In genomic region chr3:154421461-154421950, GRCm38 (mm10) we compare ENCODE assay signal across 26 mouse cellular contexts.
DNase-seq lines count a peak whose midpoint lies in the region; ATAC-seq and TF ChIP-seq lines count a peak whose summit lies in the region.
"Had no signal": no experiment of that assay in that cellular context is flagged by ENCODE, and none has a peak within 500 bp of the region (broad histone marks: within the 10 kb centered on the region; RNA-seq: fewer than 3 reads in every experiment).

No protein-coding gene starts in this region.

- H3K36me3 ChIP-seq in kidney, postnatal 0 days (ENCODE audit: insufficient read depth, low read length) = no peaks in the 10 kb centered on the region
- no peaks in the 10 kb centered on the region for H3K36me3 ChIP-seq in kidney, embryonic 16.5 days (ENCODE audit: insufficient read depth, low read length)
- H3K36me3 ChIP-seq in lung, embryonic 14.5 days (ENCODE audit: insufficient read depth) = no peaks in the 10 kb centered on the region
- H3K36me3 ChIP-seq in neural tube, embryonic 15.5 days = no peaks in the 10 kb centered on the region
- H3K36me3 ChIP-seq: embryonic facial prominence, embryonic 12.5 days; embryonic facial prominence, embryonic 15.5 days; G1E; hindbrain, embryonic 10.5 days; hindbrain, embryonic 13.5 days had no signal

- H3K27ac ChIP-seq in kidney, postnatal 0 days = no peak overlapping the region
- no peak overlapping the region for H3K27ac ChIP-seq in kidney, embryonic 16.5 days (ENCODE audit: low read length)
- no peak overlapping the region for H3K27ac ChIP-seq in lung, embryonic 14.5 days (ENCODE audit: low read depth)
- no peak overlapping the region for H3K27ac ChIP-seq in neural tube, embryonic 15.5 days (replicated peaks)
- H3K27ac ChIP-seq: embryonic facial prominence, embryonic 12.5 days; embryonic facial prominence, embryonic 15.5 days; hindbrain, embryonic 10.5 days; hindbrain, embryonic 13.5 days had no signal

- H3K4me2 ChIP-seq in kidney, postnatal 0 days (ENCODE audit: low read length) = no peak overlapping the region
- no peak overlapping the region for H3K4me2 ChIP-seq in kidney, embryonic 16.5 days (replicated peaks; ENCODE audit: low read depth, low read length)
- no peak overlapping the region for H3K4me2 ChIP-seq in lung, embryonic 14.5 days
- no peak overlapping the region for H3K4me2 ChIP-seq in neural tube, embryonic 15.5 days
- H3K4me2 ChIP-seq: embryonic facial prominence, embryonic 12.5 days; embryonic facial prominence, embryonic 15.5 days; heart, embryonic 11.5 days; hindbrain, embryonic 13.5 days had no signal

- no peak overlapping the region for H3K4me3 ChIP-seq in kidney, postnatal 0 days (replicated peaks; ENCODE audit: low read depth, low read length)
- H3K4me3 ChIP-seq in kidney, embryonic 16.5 days (ENCODE audit: low read length) = no peak overlapping the region
- no peak overlapping the region for H3K4me3 ChIP-seq in lung, embryonic 14.5 days (ENCODE audit: low read depth, low read length)
- H3K4me3 ChIP-seq in lung, adult 2 months (replicated peaks; ENCODE audit: extremely low read depth, low read depth, low read length) = no peak overlapping the region
- H3K4me3 ChIP-seq in neural tube, embryonic 15.5 days (replicated peaks) = no peak overlapping the region
- H3K4me3 ChIP-seq: embryonic facial prominence, embryonic 12.5 days; embryonic facial prominence, embryonic 15.5 days; hindbrain, embryonic 10.5 days; hindbrain, embryonic 13.5 days had no signal

- TF ChIP-seq POLR2A in lung, adult 2 months (IDR thresholded peaks at IDR 0.05; ENCODE audit: borderline replicate concordance, extremely low read depth, low read depth, low read length) = no peak

- DNase-seq in kidney, postnatal 0 days (ENCODE audit: low spot score) = peak; percentile 68
- peak; percentile 60 for DNase-seq in lung, embryonic 14.5 days
- no peak for DNase-seq in lung, adult 2 months
- DNase-seq in lung, postnatal 14 days = peak; percentile 6
- no peak for DNase-seq in frontal cortex, postnatal 14 days (ENCODE audit: low spot score in 2 of 2)
- DNase-seq: adrenal gland, adult 2 months; adrenal gland, postnatal 14 days; B cell, adult 2 months; cerebellum, adult 11 months; cerebellum, adult 2 months; cerebellum, adult 9-11 months; cerebellum, postnatal 25 days; forebrain, postnatal 0 days; gastrocnemius, postnatal 25 days had no signal

- no peak for TF ChIP-seq CTCF in kidney, postnatal 0 days (IDR thresholded peaks at IDR 0.05; ENCODE audit: low read depth)
- no peak for TF ChIP-seq CTCF in lung, embryonic 14.5 days (IDR thresholded peaks at IDR 0.05; ENCODE audit: low read depth)
- TF ChIP-seq CTCF in lung, adult 2 months (IDR thresholded peaks at IDR 0.05; ENCODE audit: insufficient read depth, low read length) = no peak

- no peaks in the 10 kb centered on the region for H3K27me3 ChIP-seq in kidney, postnatal 0 days (ENCODE audit: insufficient read depth, low read length)
- H3K27me3 ChIP-seq in kidney, embryonic 16.5 days (ENCODE audit: insufficient read depth, low read length) = no peaks in the 10 kb centered on the region
- no peaks in the 10 kb centered on the region for H3K27me3 ChIP-seq in lung, embryonic 14.5 days (ENCODE audit: insufficient read depth, low read length)
- H3K27me3 ChIP-seq in neural tube, embryonic 15.5 days (replicated peaks) = no peaks in the 10 kb centered on the region
- H3K27me3 ChIP-seq: CH12.LX; embryonic facial prominence, embryonic 12.5 days; embryonic facial prominence, embryonic 15.5 days; hindbrain, embryonic 13.5 days; Patski had no signal

- H3K9me3 ChIP-seq in kidney, postnatal 0 days (replicated peaks; ENCODE audit: low read length) = no peaks in the 10 kb centered on the region
- no peaks in the 10 kb centered on the region for H3K9me3 ChIP-seq in kidney, embryonic 16.5 days (ENCODE audit: low read length)
- no peaks in the 10 kb centered on the region for H3K9me3 ChIP-seq in lung, embryonic 14.5 days (ENCODE audit: low read depth, low read length)
- no peaks in the 10 kb centered on the region for H3K9me3 ChIP-seq in neural tube, embryonic 15.5 days (replicated peaks)
- H3K9me3 ChIP-seq: embryonic facial prominence, embryonic 12.5 days; embryonic facial prominence, embryonic 15.5 days; hindbrain, embryonic 10.5 days; hindbrain, embryonic 13.5 days had no signal

- H3K4me1 ChIP-seq in kidney, postnatal 0 days (replicated peaks; ENCODE audit: insufficient read depth, low read length) = no peaks in the 10 kb centered on the region
- no peaks in the 10 kb centered on the region for H3K4me1 ChIP-seq in kidney, embryonic 16.5 days (ENCODE audit: insufficient read depth, low read length)
- H3K4me1 ChIP-seq in lung, embryonic 14.5 days (ENCODE audit: insufficient read depth) = no peaks in the 10 kb centered on the region
- no peaks in the 10 kb centered on the region for H3K4me1 ChIP-seq in lung, adult 2 months (ENCODE audit: control insufficient read depth, insufficient read depth, low read length)
- no peaks in the 10 kb centered on the region for H3K4me1 ChIP-seq in neural tube, embryonic 15.5 days
- H3K4me1 ChIP-seq: embryonic facial prominence, embryonic 12.5 days; embryonic facial prominence, embryonic 15.5 days; hindbrain, embryonic 10.5 days; hindbrain, embryonic 13.5 days had no signal

- ATAC-seq in kidney, postnatal 0 days (replicated peaks; ENCODE audit: low FRiP score, low read depth) = no peak
- ATAC-seq in kidney, embryonic 16.5 days (ENCODE audit: low FRiP score, low TSS enrichment) = no peak
- ATAC-seq in lung, embryonic 14.5 days (ENCODE audit: insufficient read depth) = 0 out of 2 replicates have a peak, but pooled peaks have one; percentile 32
- ATAC-seq in neural tube, embryonic 15.5 days (ENCODE audit: low FRiP score) = no peak
- ATAC-seq: forebrain, embryonic 14.5 days; forebrain, postnatal 0 days; hindbrain, embryonic 16.5 days; Patski had no signal

- no peak overlapping the region for H3K9ac ChIP-seq in kidney, postnatal 0 days (ENCODE audit: low read depth, low read length)
- no peak overlapping the region for H3K9ac ChIP-seq in kidney, embryonic 16.5 days (replicated peaks; ENCODE audit: low read length)
- H3K9ac ChIP-seq in lung, embryonic 14.5 days = no peak overlapping the region
- no peak overlapping the region for H3K9ac ChIP-seq in neural tube, embryonic 15.5 days (replicated peaks)
- H3K9ac ChIP-seq: embryonic facial prominence, embryonic 12.5 days; embryonic facial prominence, embryonic 15.5 days; forebrain, postnatal 0 days; hindbrain, embryonic 13.5 days had no signal

- 60% methylated on average over 7 of the region's 7 CpGs for WGBS in kidney, postnatal 0 days
- 62% methylated on average over 7 of the region's 7 CpGs for WGBS in kidney, embryonic 16.5 days
- WGBS in lung, embryonic 14.5 days = 60% methylated on average over 7 of the region's 7 CpGs
- 75% methylated on average over 7 of the region's 7 CpGs for WGBS in lung, adult 2 months
- WGBS in neural tube, embryonic 15.5 days = 85% methylated on average over 7 of the region's 7 CpGs

Comparison
In these comparisons a context has a peak if more than half of its experiments do, and no peak if none do; other contexts are left out.
1. DNase-seq: peak in kidney, postnatal 0 days (single experiment), lung, embryonic 14.5 days (single experiment) and lung, postnatal 14 days (single experiment); none in lung, adult 2 months (single experiment) and frontal cortex, postnatal 14 days (0 of 2).